Mouse (Mus musculus): ENCODE results near the gene Leprot. TPM values are rescaled to one million over a fixed set of nuclear protein-coding genes. Genes with fewer than 3 reads are reported as not detected.

Leprot gene
- 38.3 TPM for polyA plus RNA-seq (2014; fragmentation: Illumina TruSeq; extraction: RNeasy Lipid Tissue Mini Kit (QIAGEN cat#74804); ENCODE audit: low read depth, low replicate concordance)

DNA sequence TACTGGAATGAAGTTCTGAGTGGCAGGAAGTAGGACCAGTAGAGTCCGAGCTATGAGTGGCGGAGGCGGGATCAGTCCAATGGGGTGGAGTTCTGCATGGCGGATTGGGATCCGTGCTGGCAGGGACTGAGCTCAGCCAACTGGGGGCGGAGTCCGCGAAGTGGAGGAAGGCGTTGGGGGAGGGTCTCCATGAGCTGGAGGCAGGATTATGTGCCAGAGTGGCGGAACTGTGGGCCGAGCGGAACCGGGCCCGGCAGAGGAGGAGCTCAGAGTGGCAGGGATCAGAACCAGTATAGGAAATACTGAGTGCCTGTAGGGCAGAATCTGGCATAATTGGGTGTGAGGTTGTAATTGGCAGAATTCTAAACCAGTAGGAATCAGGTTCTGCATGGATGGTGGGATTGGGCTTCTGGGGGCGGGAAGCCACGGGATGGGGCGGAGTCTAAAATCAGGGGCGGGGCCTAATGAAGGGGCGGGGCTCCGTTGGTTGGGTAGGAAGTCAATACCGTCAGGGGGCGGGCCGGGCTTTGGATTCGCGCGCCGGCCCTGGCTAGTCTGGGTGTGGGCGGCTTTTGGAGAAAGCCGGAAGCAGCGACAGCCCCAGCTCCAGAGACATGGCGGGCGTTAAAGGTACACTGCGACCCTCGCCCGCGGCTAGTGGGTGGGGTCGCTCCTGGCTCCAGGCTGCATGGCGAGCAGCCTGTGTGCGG is at the start of gene Leprot:
Gene Leprot (plus strand): TSS at position 523 of the 710 bp plus-strand sequence.

Other genes starting within 250 kb of the Leprot start
- gene Ak4, start 228.4 kb upstream of the Leprot start, polyA plus RNA-seq (2014; fragmentation: Illumina TruSeq; extraction: RNeasy Lipid Tissue Mini Kit (QIAGEN cat#74804); ENCODE audit: low read depth, low replicate concordance), result 23.9 TPM
- gene Dnajc6, start 151.1 kb upstream of the Leprot start, polyA plus RNA-seq (2014; fragmentation: Illumina TruSeq; extraction: RNeasy Lipid Tissue Mini Kit (QIAGEN cat#74804); ENCODE audit: low read depth, low replicate concordance), result 0.81 TPM
- gene Lepr, start 69.7 kb downstream of the Leprot start, polyA plus RNA-seq (2014; fragmentation: Illumina TruSeq; extraction: RNeasy Lipid Tissue Mini Kit (QIAGEN cat#74804); ENCODE audit: low read depth, low replicate concordance), result 2.7 TPM
- gene B020004J07Rik, start 196.3 kb downstream of the Leprot start, polyA plus RNA-seq (2014; fragmentation: Illumina TruSeq; extraction: RNeasy Lipid Tissue Mini Kit (QIAGEN cat#74804); ENCODE audit: low read depth, low replicate concordance), result not detected
- gene C130073F10Rik, start 246.1 kb downstream of the Leprot start, polyA plus RNA-seq (2014; fragmentation: Illumina TruSeq; extraction: RNeasy Lipid Tissue Mini Kit (QIAGEN cat#74804); ENCODE audit: low read depth, low replicate concordance), result not detected